Mouse (Mus musculus) MEL (cell line): ENCODE measurements around the gene Itgam.

Experiments used
- CTCF ChIP-seq, 3 experiments: IDR thresholded peaks in 2 of 3; conservative IDR thresholded peaks in 1 of 3; 2 replicates each; pipeline ENCODE4 v1.5.1; 2011 to 2012; ENCODE audit warnings: low read length in 3 of 3, low read depth in 2 of 3, mild to moderate bottlenecking in 2 of 3, improper control_type of control experiment in 1 of 3, inconsistent platforms in 1 of 3, mixed read lengths in 1 of 3, moderate library complexity in 1 of 3; ENCODE audit not compliant: control insufficient read depth in 1 of 3, insufficient read depth in 1 of 3, poor library complexity in 1 of 3, severe bottlenecking in 1 of 3
- MAFK ChIP-seq: IDR thresholded peaks from 2 replicates; pipeline ENCODE4 v1.6.1; 2011; ENCODE audit warnings: low read depth, mild to moderate bottlenecking, low read length, improper control_type of control experiment, borderline replicate concordance
- MAZ ChIP-seq: IDR thresholded peaks from 2 replicates; pipeline ENCODE4 v1.6.1; 2012; ENCODE audit warnings: low read depth, mild to moderate bottlenecking, inconsistent platforms, low read length, improper control_type of control experiment
- NELFE ChIP-seq: IDR thresholded peaks from 2 replicates; pipeline ENCODE4 v1.6.1; 2011; ENCODE audit warnings: low read depth, low read length, improper control_type of control experiment
- POLR2A ChIP-seq, 2 experiments: IDR thresholded peaks; 2 replicates each; pipeline ENCODE4 v1.6.1; 2011 to 2012; ENCODE audit warnings: low read length in 2 of 2, mild to moderate bottlenecking in 2 of 2, control low read depth in 1 of 2, improper control_type of control experiment in 1 of 2, low read depth in 1 of 2, moderate library complexity in 1 of 2; ENCODE audit not compliant: control insufficient read depth in 1 of 2, insufficient read depth in 1 of 2, poor library complexity in 1 of 2
- POLR2AphosphoS2 ChIP-seq: IDR thresholded peaks from 2 replicates; pipeline ENCODE4 v1.6.1; 2011; ENCODE audit warnings: low read length, improper control_type of control experiment

DNA sequence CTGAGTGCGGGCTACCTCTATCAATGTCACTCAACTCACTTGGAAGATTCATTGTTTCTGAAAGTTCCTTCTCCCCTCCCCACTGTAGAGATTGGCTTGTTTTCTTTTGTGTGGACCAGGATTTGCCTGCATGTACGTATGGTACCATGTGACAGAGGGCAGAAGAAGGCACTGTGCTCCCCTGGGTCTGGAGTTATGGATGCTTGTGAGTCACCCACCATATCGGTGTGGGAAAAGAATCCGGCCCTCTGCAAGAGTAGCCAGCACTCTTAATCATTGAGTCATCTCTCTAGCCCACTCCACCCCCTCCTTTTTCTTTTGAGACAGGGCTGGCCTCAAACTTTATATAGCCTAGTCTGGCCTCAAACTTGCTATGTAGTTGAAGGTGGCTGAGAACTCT, 37.5 kb upstream of the Itgam start:
- no peak for TF ChIP-seq CTCF (IDR thresholded peaks at IDR 0.05 in 2 of 3, conservative IDR thresholded peaks at IDR 0.05 in 1 of 3; ENCODE audit: control insufficient read depth in 1 of 3, insufficient read depth in 1 of 3, low read depth in 2 of 3, low read length in 3 of 3, poor library complexity in 1 of 3, severe bottlenecking in 1 of 3)
- no peak for TF ChIP-seq MAZ
- TF ChIP-seq NELFE: no peak
- no peak for TF ChIP-seq POLR2A (IDR thresholded peaks at IDR 0.05; ENCODE audit: control insufficient read depth in 1 of 2, insufficient read depth in 1 of 2, low read depth in 1 of 2, low read length in 2 of 2, poor library complexity in 1 of 2)
- no peak for TF ChIP-seq MAFK
- no peak for TF ChIP-seq POLR2AphosphoS2
